In the genomic region with DNA sequence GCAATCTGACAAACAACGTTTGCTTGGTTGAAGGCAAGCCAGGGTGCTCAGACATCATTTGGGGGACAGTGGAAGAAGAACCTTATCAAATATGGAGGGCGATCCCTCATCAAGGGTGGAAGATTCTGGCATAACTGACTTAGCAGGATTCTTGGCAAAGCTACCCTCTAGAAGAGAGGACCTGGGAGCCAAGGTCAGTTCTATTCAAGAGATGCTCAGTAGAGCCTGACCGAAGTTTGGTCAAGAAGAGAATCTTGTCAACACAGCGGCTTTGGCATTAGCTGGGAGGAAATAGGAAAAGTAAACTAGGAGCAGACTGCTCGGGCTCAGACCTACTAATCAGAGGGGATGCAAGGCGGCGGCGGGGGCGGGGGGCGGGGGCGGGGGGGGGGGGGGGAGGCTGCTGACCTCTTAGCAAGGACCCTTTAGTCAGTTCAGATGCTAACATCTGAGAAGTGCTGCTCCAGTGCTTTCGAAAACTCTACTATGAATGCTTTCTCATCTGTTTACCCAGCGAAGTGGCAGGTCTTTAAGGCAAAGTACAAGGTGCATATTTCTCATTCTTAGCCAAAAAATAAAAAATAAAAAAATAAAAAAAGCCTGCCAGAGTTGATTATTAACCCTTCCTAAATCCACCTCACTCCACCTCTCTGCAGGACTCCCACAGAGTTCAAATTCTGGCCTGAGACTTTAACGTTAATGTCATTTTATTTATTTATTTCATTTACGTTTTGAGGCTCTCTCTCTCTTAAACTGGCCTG, we compare ENCODE assay signal across 22 mouse cellular contexts. TPM values are rescaled to one million over a fixed set of nuclear protein-coding genes. Genes with fewer than 3 reads are reported as not detected.
DNase-seq lines count a peak whose midpoint lies in the region; ATAC-seq lines count a peak whose summit lies in the region.
"Had no signal": no experiment of that assay in that cellular context is flagged by ENCODE, and none has a peak within 500 bp of the region (broad histone marks: within the 10 kb centered on the region; RNA-seq: fewer than 3 reads in every experiment).

No protein-coding gene starts in this region.

- H3K4me3 ChIP-seq in kidney, embryonic 14.5 days (ENCODE audit: low read length), result no peak overlapping the region
- H3K4me3 ChIP-seq in forebrain, embryonic 16.5 days (replicated peaks; ENCODE audit: low read length), result no peak overlapping the region
- H3K4me3 ChIP-seq: left cerebral cortex, adult 2 months; stomach, embryonic 15.5 days had no signal

- H3K9me3 ChIP-seq in kidney, embryonic 14.5 days (ENCODE audit: control insufficient read depth, low read length), result no peaks in the 10 kb centered on the region
- H3K9me3 ChIP-seq in forebrain, embryonic 16.5 days (ENCODE audit: control insufficient read depth, low read length), result no peaks in the 10 kb centered on the region
- H3K9me3 ChIP-seq: forebrain, embryonic 10.5 days; hindbrain, embryonic 15.5 days; midbrain, embryonic 15.5 days; neural tube, embryonic 13.5 days; stomach, embryonic 15.5 days had no signal

- 75% methylated on average over 12 of the region's 15 CpGs for WGBS in kidney, embryonic 14.5 days
- 96% methylated on average over 9 of the region's 15 CpGs for WGBS in forebrain, embryonic 16.5 days

- no peak for ATAC-seq in kidney, embryonic 14.5 days (ENCODE audit: low FRiP score, low TSS enrichment)
- ATAC-seq in forebrain, embryonic 16.5 days, result no peak
- ATAC-seq: forebrain, postnatal 0 days; midbrain, embryonic 15.5 days had no signal

- DNase-seq in kidney, adult 11 months, result peak; percentile 78
- peak; percentile 46 for DNase-seq in kidney, adult 18-20 months
- DNase-seq in kidney, adult 9 months, result peak; percentile 89
- peak; percentile 48 to 75 for DNase-seq in kidney, postnatal 25 days
- no peak for DNase-seq in urinary bladder, adult 18-20 months (ENCODE audit: low spot score in 2 of 2)
- DNase-seq: adrenal gland, postnatal 25 days; cerebellum, postnatal 10 days; forebrain, postnatal 0 days; gastrocnemius, postnatal 25 days; heart, postnatal 4 days; lung, adult 2 months; retina, postnatal 1 day; thymus, postnatal 36 days had no signal

- no peak overlapping the region for H3K4me2 ChIP-seq in kidney, embryonic 14.5 days (replicated peaks; ENCODE audit: low read depth, low read length)
- H3K4me2 ChIP-seq in forebrain, embryonic 16.5 days (ENCODE audit: low read length), result no peak overlapping the region

- H3K27me3 ChIP-seq in kidney, embryonic 14.5 days (ENCODE audit: control insufficient read depth, insufficient read depth, low read length), result no peaks in the 10 kb centered on the region
- no peaks in the 10 kb centered on the region for H3K27me3 ChIP-seq in forebrain, embryonic 16.5 days (replicated peaks; ENCODE audit: control insufficient read depth, insufficient read depth, low read length)
- H3K27me3 ChIP-seq: hindbrain, embryonic 15.5 days; megakaryocyte, embryonic 14.5 days; midbrain, embryonic 15.5 days; neural tube, embryonic 13.5 days; stomach, embryonic 15.5 days had no signal

- no peak overlapping the region for H3K27ac ChIP-seq in kidney, embryonic 14.5 days (ENCODE audit: low read depth, low read length)
- no peak overlapping the region for H3K27ac ChIP-seq in forebrain, embryonic 16.5 days (ENCODE audit: low read length)

- H3K9ac ChIP-seq in kidney, embryonic 14.5 days (ENCODE audit: low read depth, low read length), result no peak overlapping the region
- no peak overlapping the region for H3K9ac ChIP-seq in forebrain, embryonic 16.5 days (replicated peaks; ENCODE audit: low read depth, low read length)
- H3K9ac ChIP-seq: stomach, embryonic 15.5 days had no signal

- H3K4me1 ChIP-seq in kidney, embryonic 14.5 days (ENCODE audit: control insufficient read depth, insufficient read depth, low read length), result peaks cover 18% of the 10 kb centered on the region; the same call in 1 of the 2 replicates
- peaks cover 12% of the 10 kb centered on the region; the same call in 1 of the 2 replicates for H3K4me1 ChIP-seq in forebrain, embryonic 16.5 days (replicated peaks; ENCODE audit: control insufficient read depth, insufficient read depth, low read length)

- H3K36me3 ChIP-seq in kidney, embryonic 14.5 days (ENCODE audit: control insufficient read depth, insufficient read depth, low read length), result 0 out of 2 replicates have a peak, but pooled peaks cover 4% of the 10 kb centered on the region
- H3K36me3 ChIP-seq in forebrain, embryonic 16.5 days (ENCODE audit: control insufficient read depth, insufficient read depth), result no peaks in the 10 kb centered on the region
- H3K36me3 ChIP-seq: forebrain, embryonic 10.5 days; hindbrain, embryonic 15.5 days; midbrain, embryonic 15.5 days; stomach, embryonic 15.5 days had no signal

RNA-seq across cellular contexts. Expression of a gene that starts 1.3 kb away (rescaled TPM):
- 19.2 and 21.0 TPM in 2 replicates for polyA plus RNA-seq in kidney, embryonic 14.5 days (2014; fragmentation: Nextera tagmentation; extraction: Ambion mirVana)
- polyA plus RNA-seq in forebrain, embryonic 16.5 days (2015; fragmentation: Nextera tagmentation; extraction: Ambion mirVana), result 19.9 and 20.7 TPM in 2 replicates

RNA-seq across cellular contexts. Expression of a gene that starts 37.9 kb away (rescaled TPM):
- 9.7 and 11.9 TPM in 2 replicates for polyA plus RNA-seq in kidney, embryonic 14.5 days (2014; fragmentation: Nextera tagmentation; extraction: Ambion mirVana)
- 5.0 and 5.4 TPM in 2 replicates for polyA plus RNA-seq in forebrain, embryonic 16.5 days (2015; fragmentation: Nextera tagmentation; extraction: Ambion mirVana)

Comparison
In these comparisons a context has a peak if more than half of its experiments do, and no peak if none do; other contexts are left out.
1. DNase-seq: peak in kidney, adult 11 months (single experiment), kidney, adult 18-20 months (single experiment), kidney, adult 9 months (single experiment) and kidney, postnatal 25 days (2 of 2); none in urinary bladder, adult 18-20 months (0 of 2).